Mouse (Mus musculus) gastrocnemius, postnatal 4 days (tissue): ENCODE data around the gene Trmo. TPM values are rescaled to one million over a fixed set of nuclear protein-coding genes. Genes with fewer than 3 reads are reported as not detected.

Source experiments
- DNase-seq, 2 experiments: peaks; one replicate each; pipeline ENCODE4 v3.0.0; 2021 to 2022; ENCODE audit warnings: low spot score in 2 of 2, mixed read lengths in 2 of 2
- total RNA-seq, 2 experiments: library from RNA; stranded (reverse); gene quantifications; 2 replicates each; pipeline ENCODE4 v1.2.3; 2021

Trmo gene
- total RNA-seq, 2 experiments from 2014 or later, result 3.9 to 4.1 TPM

GRCm38 (mm10) chr4:46371030-46371429 lies 18.2 kb downstream of the Trmo start:
- DNase-seq, result peak; percentile 61 to 79

- no peak for DNase-seq
Observed at GRCm38 (mm10) chr4:46370406-46370805, 18.8 kb downstream of the Trmo start.

GRCm38 (mm10) chr4:46369070-46369469 lies 20.2 kb downstream of the Trmo start:
- DNase-seq, result no peak

- no peak for DNase-seq
Observed at GRCm38 (mm10) chr4:46367487-46367959, 21.7 kb downstream of the Trmo start.

- DNase-seq, result no peak
Observed at GRCm38 (mm10) chr4:46364360-46364759, 24.9 kb downstream of the Trmo start.

GRCm38 (mm10) chr4:46361258-46361657 lies 28.0 kb downstream of the Trmo start:
- no peak for DNase-seq

GRCm38 (mm10) chr4:46359539-46360253 lies 29.5 kb downstream of the Trmo start:
- no peak for DNase-seq

- peak; percentile 60 to 65 for DNase-seq
Observed at GRCm38 (mm10) chr4:46356351-46357133, 32.7 kb downstream of the Trmo start.

- no peak for DNase-seq
Observed at GRCm38 (mm10) chr4:46353045-46353444, 36.2 kb downstream of the Trmo start.

GRCm38 (mm10) chr4:46349530-46349929 lies 39.7 kb downstream of the Trmo start:
- no peak for DNase-seq

GRCm38 (mm10) chr4:46348897-46349296 lies 40.3 kb downstream of the Trmo start:
- no peak for DNase-seq

GRCm38 (mm10) chr4:46347580-46348515 lies 41.4 kb downstream of the Trmo start:
- no peak for DNase-seq

- no peak for DNase-seq
Observed at GRCm38 (mm10) chr4:46347141-46347540, 42.1 kb downstream of the Trmo start.

GRCm38 (mm10) chr4:46346221-46346620 lies 43.0 kb downstream of the Trmo start:
- DNase-seq, result no peak

GRCm38 (mm10) chr4:46345773-46346100 lies 43.5 kb downstream of the Trmo start:
- DNase-seq, result no peak

- DNase-seq, result no peak
Observed at GRCm38 (mm10) chr4:46345056-46345772, 44.0 kb downstream of the Trmo start.

GRCm38 (mm10) chr4:46344288-46344687 lies 44.9 kb downstream of the Trmo start:
- peak in 1 of 2 experiments; percentile 30 for DNase-seq

- no peak for DNase-seq
Observed at GRCm38 (mm10) chr4:46343596-46344260, 45.5 kb downstream of the Trmo start, which contains the start of gene Foxe1. Foxe1 (plus strand) TSS chr4:46343609.

- no peak for DNase-seq
Observed at GRCm38 (mm10) chr4:46342711-46343286, 46.4 kb downstream of the Trmo start.
